Mouse (Mus musculus): ENCODE data around the gene Bsg.

DNA sequence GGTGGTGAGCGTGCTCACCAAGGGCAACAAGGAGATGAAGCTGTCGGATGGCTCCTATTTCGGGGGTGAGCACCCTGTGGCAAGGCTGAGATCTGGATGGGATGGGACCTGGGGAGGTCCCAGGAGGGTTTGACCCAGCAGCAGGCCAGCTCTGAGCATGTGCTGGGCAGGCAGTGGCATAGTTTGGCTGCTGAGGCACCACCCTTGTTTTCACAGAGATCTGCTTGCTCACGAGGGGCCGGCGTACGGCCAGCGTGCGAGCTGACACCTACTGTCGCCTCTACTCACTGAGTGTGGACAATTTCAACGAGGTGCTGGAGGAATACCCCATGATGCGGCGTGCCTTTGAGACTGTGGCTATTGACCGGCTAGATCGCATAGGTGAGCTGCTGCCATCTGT is 29.6 kb downstream of the Bsg start:
- TF ChIP-seq CTCF (IDR thresholded peaks at IDR 0.05; ENCODE audit: low read depth, low read length): no peak
- no peak for TF ChIP-seq POLR2A (IDR thresholded peaks at IDR 0.05; ENCODE audit: borderline replicate concordance, low read depth, low read length)

All from bone marrow macrophage, adult 2 months (primary cell).